Mouse (Mus musculus) cortical plate, adult 2 months (tissue): Measurements from ENCODE around the gene Limch1.

Experiments
- CTCF ChIP-seq: fragments of 200-500 bp; IDR thresholded peaks from 2 replicates; pipeline ENCODE4 v1.5.1; 2011; ENCODE audit warnings: mild to moderate bottlenecking, control low read depth, low read length; ENCODE audit not compliant: insufficient read depth; ENCODE audit errors: extremely low read depth
- POLR2A ChIP-seq: fragments of 200-500 bp; IDR thresholded peaks from 2 replicates; pipeline ENCODE4 v1.6.1; 2011; ENCODE audit warnings: mild to moderate bottlenecking, low read length, control low read depth; ENCODE audit not compliant: insufficient read depth; ENCODE audit errors: extremely low read depth

- TF ChIP-seq CTCF (no peak), POLR2A (no peak)
Observed at GRCm38 (mm10) chr5:67060519-67060918, 314.9 kb downstream of the Limch1 start.
